In genomic region chr7:64250417-64250816, GRCm38 (mm10) we compare ENCODE assay signal across 18 mouse cellular contexts. TPM values are rescaled to one million over a fixed set of nuclear protein-coding genes. Genes with fewer than 3 reads are reported as not detected.
DNase-seq lines count a peak whose midpoint lies in the region; ATAC-seq lines count a peak whose summit lies in the region.
"Had no signal": no experiment of that assay in that cellular context is flagged by ENCODE, and none has a peak within 500 bp of the region (broad histone marks: within the 10 kb centered on the region; RNA-seq: fewer than 3 reads in every experiment).

No protein-coding gene starts in this region.

- intact Hi-C loops in left cerebral cortex, postnatal 10 days (cut with DNase I), result no loop called here

- ATAC-seq in activated CD4-positive, CD25-positive, alpha-beta regulatory T cell, adult 4 months, result peak; percentile 55
- ATAC-seq: forebrain, embryonic 14.5 days; forebrain, embryonic 16.5 days had no signal

- DNase-seq in CD4-positive helper T cell, adult 2 months (ENCODE audit: low read depth, low spot score), result peak; percentile 26
- peak; percentile 22 for DNase-seq in CD4-positive, CD25-positive, alpha-beta regulatory T cell, adult 2 months (ENCODE audit: low read depth, low spot score)
- DNase-seq in induced T-regulatory cell, adult 2 months (ENCODE audit: low read depth), result peak; percentile 69
- DNase-seq in left cerebral cortex, postnatal 10 days (ENCODE audit: extremely low spot score in 1 of 2, low spot score in 2 of 2), result no peak
- no peak for DNase-seq in c-Kit-positive CD71-positive TER-119-positive erythroid progenitor cells, embryonic 14.5 days (ENCODE audit: low spot score)
- no peak for DNase-seq in ovary, adult 18-20 months (ENCODE audit: low spot score)
- no peak for DNase-seq in lung, postnatal 4 days
- DNase-seq: adrenal gland, adult 2 months; adrenal gland, postnatal 10 days; adrenal gland, postnatal 25 days; cerebellum, adult 11-12 months; cerebellum, adult 2 months; cerebellum, adult 9-10 months; cerebellum, postnatal 10 days; cerebellum, postnatal 25 days had no signal

RNA-seq across cellular contexts. Expression of gene Mtmr10, which starts 37.0 kb away (rescaled TPM):
- 1 to 10 TPM; 4.5 to 5.0 TPM for polyA plus RNA-seq in activated CD4-positive, CD25-positive, alpha-beta regulatory T cell, adult 4 months (2017; shearing (Covaris generic))
- 10 to 100 TPM; 14.5 to 16.9 TPM for total RNA-seq in left cerebral cortex, postnatal 10 days (2021)

Comparison
In these comparisons a context has a peak if more than half of its experiments do, and no peak if none do; other contexts are left out.
1. DNase-seq: peak in CD4-positive helper T cell, adult 2 months (single experiment), CD4-positive, CD25-positive, alpha-beta regulatory T cell, adult 2 months (single experiment) and induced T-regulatory cell, adult 2 months (single experiment); none in left cerebral cortex, postnatal 10 days (0 of 2), c-Kit-positive CD71-positive TER-119-positive erythroid progenitor cells, embryonic 14.5 days (single experiment), ovary, adult 18-20 months (single experiment) and lung, postnatal 4 days (0 of 2).